Mouse (Mus musculus) fibroblast of lung, adult 2 months (primary cell): ENCODE data around the gene Tmem120a.

ENCODE experiments used
- DNase-seq: peaks from one replicate; pipeline ENCODE4 v3.0.0-alpha.2; 2011; ENCODE audit warnings: low read depth

Gene Tmem120a

GRCm38 (mm10) chr5:135743741-135744609, at the start of gene Tmem120a:
Tmem120a (minus strand) TSS chr5:135744448.
- peak; percentile 83 for DNase-seq

- no peak for DNase-seq
These were observed 38.7 kb upstream of the Tmem120a start for GRCm38 (mm10) chr5:135782901-135783300.

- DNase-seq = no peak
These were observed 36.1 kb upstream of the Tmem120a start for GRCm38 (mm10) chr5:135780331-135780730.

GRCm38 (mm10) chr5:135778471-135779445, 34.5 kb upstream of the Tmem120a start, which contains the start of gene Mdh2:
Mdh2 (plus strand) TSS chr5:135778480.
- DNase-seq = peak; percentile 99

- no peak for DNase-seq
These were observed 33.7 kb upstream of the Tmem120a start, which contains the start of gene Styxl1 for GRCm38 (mm10) chr5:135777796-135778470. Styxl1 (minus strand) TSS chr5:135778385.

GRCm38 (mm10) chr5:135776546-135776945, 32.3 kb upstream of the Tmem120a start:
- no peak for DNase-seq

- DNase-seq = no peak
These were observed 28.3 kb upstream of the Tmem120a start for GRCm38 (mm10) chr5:135772519-135772918.

- DNase-seq = no peak
These were observed 20.7 kb upstream of the Tmem120a start for GRCm38 (mm10) chr5:135764971-135765370.

GRCm38 (mm10) chr5:135763526-135763925, 19.3 kb upstream of the Tmem120a start:
- DNase-seq = no peak

GRCm38 (mm10) chr5:135761881-135762280, 17.6 kb upstream of the Tmem120a start:
- no peak for DNase-seq

GRCm38 (mm10) chr5:135751595-135751994, 7.3 kb upstream of the Tmem120a start:
- DNase-seq = no peak

- DNase-seq = no peak
These were observed 6.8 kb upstream of the Tmem120a start for GRCm38 (mm10) chr5:135751041-135751440.

- DNase-seq = no peak
These were observed 494 bp upstream of the Tmem120a start for GRCm38 (mm10) chr5:135744742-135745141.

- no peak for DNase-seq
These were observed 1.1 kb downstream of the Tmem120a start for GRCm38 (mm10) chr5:135742941-135743740.

- DNase-seq = no peak
These were observed 2.1 kb downstream of the Tmem120a start for GRCm38 (mm10) chr5:135742156-135742555.

- DNase-seq = no peak
These were observed 6.0 kb downstream of the Tmem120a start for GRCm38 (mm10) chr5:135738266-135738665.

GRCm38 (mm10) chr5:135737154-135737553, 7.1 kb downstream of the Tmem120a start:
- no peak for DNase-seq

- no peak for DNase-seq
These were observed 7.7 kb downstream of the Tmem120a start for GRCm38 (mm10) chr5:135736544-135736943.

- no peak for DNase-seq
These were observed 8.5 kb downstream of the Tmem120a start for GRCm38 (mm10) chr5:135735741-135736140.

GRCm38 (mm10) chr5:135734057-135734680, 10.1 kb downstream of the Tmem120a start:
- no peak for DNase-seq
